Comparison of ENCODE assay signal across 23 mouse cellular contexts in the genomic region with DNA sequence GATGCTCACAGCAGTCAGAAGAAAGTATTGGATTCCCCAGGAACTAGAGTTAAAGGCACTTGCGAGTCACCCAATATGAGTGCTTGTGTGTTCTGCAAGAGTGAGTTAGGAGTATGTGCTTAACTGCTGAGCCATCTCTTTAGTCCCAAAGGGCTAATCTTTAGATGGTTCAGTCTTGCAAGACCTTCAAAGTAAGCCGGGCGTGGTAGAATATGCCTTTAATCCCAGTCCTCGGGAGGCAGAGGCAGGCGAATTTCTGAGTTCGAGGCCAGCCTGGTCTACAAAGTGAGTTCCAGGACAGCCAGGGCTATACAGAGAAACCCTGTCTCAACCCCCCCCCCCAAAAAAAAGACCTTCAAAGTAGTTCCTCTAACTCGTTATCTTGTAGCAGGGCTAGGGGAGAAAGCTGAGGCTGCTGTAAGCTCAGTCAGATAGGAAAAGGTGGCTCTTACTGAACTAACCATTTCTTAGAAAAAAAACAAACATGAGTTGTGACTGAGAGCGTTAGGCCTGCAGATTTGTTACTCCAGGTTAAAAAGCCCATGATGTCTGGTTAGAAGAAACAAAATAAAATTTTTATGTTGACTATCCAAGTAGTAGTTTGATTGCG. TPM values are rescaled to one million over a fixed set of nuclear protein-coding genes. Genes with fewer than 3 reads are reported as not detected.
A peak's percentile ranks its signal among the peaks of the same experiment; 100 is the strongest.
DNase-seq lines count a peak whose midpoint lies in the region; ATAC-seq and TF ChIP-seq lines count a peak whose summit lies in the region.
"Had no signal": no experiment of that assay in that cellular context is flagged by ENCODE, and none has a peak within 500 bp of the region (broad histone marks: within the 10 kb centered on the region; RNA-seq: fewer than 3 reads in every experiment).

No protein-coding gene starts in this region.

- peak; percentile 15 for DNase-seq in kidney, postnatal 0 days (ENCODE audit: low spot score)
- no peak for DNase-seq in kidney, adult 18-20 months
- peak; percentile 41 for DNase-seq in midbrain, embryonic 11.5 days (ENCODE audit: low spot score, missing footprints)
- no peak for DNase-seq in midbrain, postnatal 0 days (ENCODE audit: low spot score)
- peak; percentile 81 for DNase-seq in MEL (ENCODE audit: low read depth, low spot score)
- no peak for DNase-seq in Patski (ENCODE audit: low read depth, low spot score)
- DNase-seq in forebrain, embryonic 10.5 days (ENCODE audit: extremely low spot score, low spot score), result no peak
- DNase-seq: adrenal gland, adult 2 months; adrenal gland, adult 8-10 months; adrenal gland, postnatal 10 days; adrenal gland, postnatal 14 days; adrenal gland, postnatal 25 days; adrenal gland, postnatal 36 days; B cell, adult 2 months; cerebellum, adult 11 months; cerebellum, adult 11-12 months; cerebellum, adult 18-20 months; cerebellum, adult 2 months had no signal

- H3K27ac ChIP-seq in kidney, postnatal 0 days, result no peak overlapping the region
- no peak overlapping the region for H3K27ac ChIP-seq in midbrain, embryonic 11.5 days (ENCODE audit: low read depth, low read length)
- H3K27ac ChIP-seq in midbrain, postnatal 0 days (ENCODE audit: low read depth, low read length), result no peak overlapping the region
- H3K27ac ChIP-seq in MEL (ENCODE audit: control insufficient read depth, low read depth, low read length), result peak overlapping the region; percentile 93
- H3K27ac ChIP-seq in forebrain, embryonic 10.5 days, result no peak overlapping the region
- H3K27ac ChIP-seq in forebrain, embryonic 15.5 days (replicated peaks), result no peak overlapping the region

- CTCF ChIA-PET in Patski (lab: Charles Lee), result no interaction called here

- H3K4me1 ChIP-seq in kidney, postnatal 0 days (replicated peaks; ENCODE audit: insufficient read depth, low read length), result peaks cover 5% of the 10 kb centered on the region; the same call in 1 of the 2 replicates
- H3K4me1 ChIP-seq in midbrain, embryonic 11.5 days (ENCODE audit: control insufficient read depth, insufficient read depth, low read length), result 0 out of 2 replicates have a peak, but pooled peaks cover 2% of the 10 kb centered on the region
- no peaks in the 10 kb centered on the region for H3K4me1 ChIP-seq in midbrain, postnatal 0 days (ENCODE audit: insufficient read depth, low read length)
- H3K4me1 ChIP-seq in MEL (ENCODE audit: control insufficient read depth in 1 of 2, insufficient read depth in 2 of 2, low read length in 2 of 2), result peaks cover 11 to 29% of the 10 kb centered on the region in 2 experiments
- peaks cover 13% of the 10 kb centered on the region for H3K4me1 ChIP-seq in forebrain, embryonic 10.5 days
- peaks cover 11% of the 10 kb centered on the region; the same call in 1 of the 2 replicates for H3K4me1 ChIP-seq in forebrain, embryonic 15.5 days

- no peaks in the 10 kb centered on the region for H3K36me3 ChIP-seq in kidney, postnatal 0 days (ENCODE audit: insufficient read depth, low read length)
- no peaks in the 10 kb centered on the region for H3K36me3 ChIP-seq in midbrain, embryonic 11.5 days (ENCODE audit: control insufficient read depth, insufficient read depth, low read length)
- no peaks in the 10 kb centered on the region for H3K36me3 ChIP-seq in midbrain, postnatal 0 days (ENCODE audit: insufficient read depth, low read length)
- H3K36me3 ChIP-seq in MEL (ENCODE audit: control insufficient read depth in 1 of 2, insufficient read depth in 2 of 2, low read length in 2 of 2), result peaks cover 0 to 37% of the 10 kb centered on the region in 2 experiments; a peak in 2 of 4 replicates
- H3K36me3 ChIP-seq in forebrain, embryonic 10.5 days (replicated peaks), result no peaks in the 10 kb centered on the region
- H3K36me3 ChIP-seq in forebrain, embryonic 15.5 days, result no peaks in the 10 kb centered on the region

- in situ Hi-C loops in Patski (cut with MboI; ENCODE audit: low pct_unique_long_range_greater_than_20kb), result no loop called here

- H3K4me2 ChIP-seq in kidney, postnatal 0 days (ENCODE audit: low read length), result no peak overlapping the region
- H3K4me2 ChIP-seq in midbrain, embryonic 11.5 days, result no peak overlapping the region
- no peak overlapping the region for H3K4me2 ChIP-seq in midbrain, postnatal 0 days (ENCODE audit: low read depth, low read length, poor library complexity, severe bottlenecking)
- H3K4me2 ChIP-seq in forebrain, embryonic 15.5 days (replicated peaks), result no peak overlapping the region

- no peak overlapping the region for H3K9ac ChIP-seq in kidney, postnatal 0 days (ENCODE audit: low read depth, low read length)
- no peak overlapping the region for H3K9ac ChIP-seq in midbrain, embryonic 11.5 days (ENCODE audit: low read length)
- H3K9ac ChIP-seq in midbrain, postnatal 0 days (replicated peaks; ENCODE audit: low read length, poor library complexity, severe bottlenecking), result no peak overlapping the region
- peak overlapping the region; percentile 53 for H3K9ac ChIP-seq in MEL (ENCODE audit: control insufficient read depth, low read depth, low read length, poor library complexity, severe bottlenecking)
- no peak overlapping the region for H3K9ac ChIP-seq in forebrain, embryonic 15.5 days (replicated peaks)

- no peak; the same call in 1 of the 2 replicates for TF ChIP-seq RAD21 in MEL (IDR thresholded peaks at IDR 0.05; ENCODE audit: low read depth, low read length)

- peak; percentile 69 to 73 for TF ChIP-seq EP300 in MEL (IDR thresholded peaks at IDR 0.05; ENCODE audit: low read depth in 1 of 2, low read length in 2 of 2)

- ATAC-seq in kidney, postnatal 0 days (replicated peaks; ENCODE audit: low FRiP score, low read depth), result no peak
- no peak for ATAC-seq in midbrain, embryonic 11.5 days (ENCODE audit: low FRiP score)
- ATAC-seq in midbrain, postnatal 0 days (ENCODE audit: low FRiP score), result no peak
- ATAC-seq in Patski, result peak; percentile 47
- no peak for ATAC-seq in forebrain, embryonic 15.5 days (replicated peaks)
- ATAC-seq: activated CD4-positive, CD25-positive, alpha-beta regulatory T cell, adult 4 months; CD4-positive, CD25-positive, alpha-beta regulatory T cell, adult 4 months had no signal

- H3K4me3 ChIP-seq in kidney, postnatal 0 days (replicated peaks; ENCODE audit: low read depth, low read length), result no peak overlapping the region
- no peak overlapping the region for H3K4me3 ChIP-seq in midbrain, embryonic 11.5 days (ENCODE audit: low read depth, low read length)
- H3K4me3 ChIP-seq in midbrain, postnatal 0 days (ENCODE audit: low read depth, low read length), result no peak overlapping the region
- peak overlapping the region in 1 of 2 experiments; percentile 31; a peak in 2 of 4 replicates for H3K4me3 ChIP-seq in MEL (ENCODE audit: control insufficient read depth in 1 of 2, insufficient read depth in 1 of 2, low read depth in 2 of 2, low read length in 2 of 2)
- H3K4me3 ChIP-seq in forebrain, embryonic 10.5 days, result no peak overlapping the region
- no peak overlapping the region for H3K4me3 ChIP-seq in forebrain, embryonic 15.5 days

- H3K27me3 ChIP-seq in kidney, postnatal 0 days (ENCODE audit: insufficient read depth, low read length), result no peaks in the 10 kb centered on the region; the same call in 1 of the 2 replicates
- H3K27me3 ChIP-seq in midbrain, embryonic 11.5 days (ENCODE audit: control insufficient read depth, insufficient read depth, low read length), result no peaks in the 10 kb centered on the region
- H3K27me3 ChIP-seq in midbrain, postnatal 0 days (ENCODE audit: insufficient read depth, low read length), result no peaks in the 10 kb centered on the region
- H3K27me3 ChIP-seq in MEL (ENCODE audit: control insufficient read depth in 1 of 2, insufficient read depth in 2 of 2, low read length in 2 of 2), result no peaks in the 10 kb centered on the region
- H3K27me3 ChIP-seq in Patski, result no peaks in the 10 kb centered on the region
- peaks cover 10% of the 10 kb centered on the region for H3K27me3 ChIP-seq in forebrain, embryonic 10.5 days (ENCODE audit: poor library complexity, severe bottlenecking)
- no peaks in the 10 kb centered on the region for H3K27me3 ChIP-seq in forebrain, embryonic 15.5 days
- H3K27me3 ChIP-seq: CH12.LX had no signal

- POLR2A ChIA-PET in Patski (lab: Charles Lee), result no interaction called here

- TF ChIP-seq POLR2A in MEL (IDR thresholded peaks at IDR 0.05; ENCODE audit: control insufficient read depth in 1 of 2, insufficient read depth in 1 of 2, low read depth in 1 of 2, low read length in 2 of 2, poor library complexity in 1 of 2), result 0 out of 4 replicates have a peak, but pooled peaks of 1 of the 2 experiments have one; percentile 27

- WGBS in kidney, postnatal 0 days, result 69% methylated on average over 9 of the region's 9 CpGs
- 90% methylated on average over 9 of the region's 9 CpGs for WGBS in midbrain, embryonic 11.5 days
- WGBS in midbrain, postnatal 0 days, result 93% methylated on average over 9 of the region's 9 CpGs
- 90% methylated on average over 9 of the region's 9 CpGs for WGBS in forebrain, embryonic 10.5 days
- WGBS in forebrain, embryonic 15.5 days, result 91% methylated on average over 9 of the region's 9 CpGs

- no peaks in the 10 kb centered on the region; the same call in 1 of the 2 replicates for H3K79me2 ChIP-seq in MEL (ENCODE audit: control insufficient read depth, insufficient read depth, low read length, poor library complexity)

- TF ChIP-seq CTCF in kidney, postnatal 0 days (IDR thresholded peaks at IDR 0.05; ENCODE audit: low read depth), result no peak
- TF ChIP-seq CTCF in midbrain, postnatal 0 days (IDR thresholded peaks at IDR 0.05), result no peak
- no peak for TF ChIP-seq CTCF in MEL (IDR thresholded peaks at IDR 0.05 in 2 of 3, conservative IDR thresholded peaks at IDR 0.05 in 1 of 3; ENCODE audit: control insufficient read depth in 1 of 3, insufficient read depth in 1 of 3, low read depth in 2 of 3, low read length in 3 of 3, poor library complexity in 1 of 3, severe bottlenecking in 1 of 3)
- no peak for TF ChIP-seq CTCF in Patski (IDR thresholded peaks at IDR 0.05)

- no peaks in the 10 kb centered on the region for H3K9me3 ChIP-seq in kidney, postnatal 0 days (replicated peaks; ENCODE audit: low read length)
- no peaks in the 10 kb centered on the region for H3K9me3 ChIP-seq in midbrain, embryonic 11.5 days (ENCODE audit: control insufficient read depth, low read length)
- H3K9me3 ChIP-seq in midbrain, postnatal 0 days (ENCODE audit: low read length), result no peaks in the 10 kb centered on the region
- no peaks in the 10 kb centered on the region for H3K9me3 ChIP-seq in MEL (replicated peaks; ENCODE audit: insufficient read depth, low read length)
- no peaks in the 10 kb centered on the region for H3K9me3 ChIP-seq in forebrain, embryonic 10.5 days
- H3K9me3 ChIP-seq in forebrain, embryonic 15.5 days, result no peaks in the 10 kb centered on the region
- H3K9me3 ChIP-seq: G1E had no signal

RNA-seq across cellular contexts. Expression of a gene that starts 19.4 kb away (rescaled TPM):
- polyA plus RNA-seq in kidney, postnatal 0 days (2015; fragmentation: Nextera tagmentation; extraction: Ambion mirVana), result 0.20 TPM in 2 replicates
- polyA plus RNA-seq in midbrain, embryonic 11.5 days (2014; fragmentation: Nextera tagmentation; extraction: Ambion mirVana), result 0.42 and 0.65 TPM in 2 replicates
- 0.33 TPM in 1 of 2 replicates, not detected in the other for total RNA-seq in midbrain, postnatal 0 days (2014; rRNA removed)
- polyA plus RNA-seq in midbrain, postnatal 0 days (2015; fragmentation: Nextera tagmentation; extraction: Ambion mirVana), result 0.33 and 0.39 TPM in 2 replicates
- 0.04 and 0.07 TPM in 2 replicates for total RNA-seq in MEL (2012; rRNA removed)
- under 1 TPM in 1 of 2 experiments, not detected in 1; 0.38 TPM for polyA plus RNA-seq in MEL (2012; ENCODE audit: insufficient read depth in 1 of 2, insufficient read length in 2 of 2, low read depth in 1 of 2, low replicate concordance in 2 of 2, missing spikeins in 1 of 2)
- polyA plus RNA-seq in Patski (2021), result 0.24 TPM
- 0.32 and 0.61 TPM in 2 replicates for polyA plus RNA-seq in forebrain, embryonic 10.5 days (2016; fragmentation: Nextera tagmentation; extraction: Ambion mirVana)
- 0.55 and 0.59 TPM in 2 replicates for polyA plus RNA-seq in forebrain, embryonic 15.5 days (2015; fragmentation: Nextera tagmentation; extraction: Ambion mirVana)
- polyA plus RNA-seq: adrenal gland, adult 2 months had no signal

RNA-seq across cellular contexts. Expression of a gene that starts 22.3 kb away (rescaled TPM):
- 74.6 and 77.5 TPM in 2 replicates for polyA plus RNA-seq in kidney, postnatal 0 days (2015; fragmentation: Nextera tagmentation; extraction: Ambion mirVana)
- 122 and 134 TPM in 2 replicates for polyA plus RNA-seq in midbrain, embryonic 11.5 days (2014; fragmentation: Nextera tagmentation; extraction: Ambion mirVana)
- 50.4 and 54.8 TPM in 2 replicates for total RNA-seq in midbrain, postnatal 0 days (2014; rRNA removed)
- 147 and 148 TPM in 2 replicates for polyA plus RNA-seq in midbrain, postnatal 0 days (2015; fragmentation: Nextera tagmentation; extraction: Ambion mirVana)
- total RNA-seq in MEL (2012; rRNA removed), result 20.1 and 24.8 TPM in 2 replicates
- polyA plus RNA-seq in MEL (2012; ENCODE audit: insufficient read depth in 1 of 2, insufficient read length in 2 of 2, low read depth in 1 of 2, low replicate concordance in 2 of 2, missing spikeins in 1 of 2) (10 to 100 TPM in 1 of 2 experiments, not detected in 1; 86.7 TPM), Patski (2021) (37.5 TPM)
- 149 and 153 TPM in 2 replicates for polyA plus RNA-seq in forebrain, embryonic 10.5 days (2016; fragmentation: Nextera tagmentation; extraction: Ambion mirVana)
- polyA plus RNA-seq in forebrain, embryonic 15.5 days (2015; fragmentation: Nextera tagmentation; extraction: Ambion mirVana), result 131 and 141 TPM in 2 replicates

RNA-seq across cellular contexts. Expression of a gene that starts 41.8 kb away (rescaled TPM):
- 36.5 and 36.8 TPM in 2 replicates for polyA plus RNA-seq in kidney, postnatal 0 days (2015; fragmentation: Nextera tagmentation; extraction: Ambion mirVana)
- 0.23 and 0.59 TPM in 2 replicates for polyA plus RNA-seq in midbrain, embryonic 11.5 days (2014; fragmentation: Nextera tagmentation; extraction: Ambion mirVana)
- 1.4 and 1.5 TPM in 2 replicates for total RNA-seq in midbrain, postnatal 0 days (2014; rRNA removed)
- polyA plus RNA-seq in midbrain, postnatal 0 days (2015; fragmentation: Nextera tagmentation; extraction: Ambion mirVana), result 0.97 and 1.6 TPM in 2 replicates
- total RNA-seq in MEL (2012; rRNA removed), result not detected in 2 replicates
- polyA plus RNA-seq in MEL (2012; ENCODE audit: insufficient read depth in 1 of 2, insufficient read length in 2 of 2, low read depth in 1 of 2, low replicate concordance in 2 of 2, missing spikeins in 1 of 2) (under 1 TPM in 1 of 2 experiments, not detected in 1; 0.04 TPM), Patski (2021) (61.5 TPM)
- polyA plus RNA-seq in forebrain, embryonic 10.5 days (2016; fragmentation: Nextera tagmentation; extraction: Ambion mirVana), result not detected in 2 replicates
- 0.34 and 0.41 TPM in 2 replicates for polyA plus RNA-seq in forebrain, embryonic 15.5 days (2015; fragmentation: Nextera tagmentation; extraction: Ambion mirVana)
- polyA plus RNA-seq: activated CD4-positive, CD25-positive, alpha-beta regulatory T cell, adult 4 months; G1E had no signal

RNA-seq across cellular contexts. Expression of a gene that starts 47.7 kb away (rescaled TPM):
- 27.9 and 28.7 TPM in 2 replicates for polyA plus RNA-seq in kidney, postnatal 0 days (2015; fragmentation: Nextera tagmentation; extraction: Ambion mirVana)
- 27.6 and 29.2 TPM in 2 replicates for polyA plus RNA-seq in midbrain, embryonic 11.5 days (2014; fragmentation: Nextera tagmentation; extraction: Ambion mirVana)
- 29.4 and 33.1 TPM in 2 replicates for total RNA-seq in midbrain, postnatal 0 days (2014; rRNA removed)
- 25.8 and 26.3 TPM in 2 replicates for polyA plus RNA-seq in midbrain, postnatal 0 days (2015; fragmentation: Nextera tagmentation; extraction: Ambion mirVana)
- 36.4 and 38.0 TPM in 2 replicates for total RNA-seq in MEL (2012; rRNA removed)
- polyA plus RNA-seq in MEL (2012; ENCODE audit: insufficient read depth in 1 of 2, insufficient read length in 2 of 2, low read depth in 1 of 2, low replicate concordance in 2 of 2, missing spikeins in 1 of 2), result 10 to 100 TPM in 1 of 2 experiments, not detected in 1; 40.4 TPM
- polyA plus RNA-seq in Patski (2021), result 44.5 TPM
- 33.1 and 36.7 TPM in 2 replicates for polyA plus RNA-seq in forebrain, embryonic 10.5 days (2016; fragmentation: Nextera tagmentation; extraction: Ambion mirVana)
- 37.9 and 39.3 TPM in 2 replicates for polyA plus RNA-seq in forebrain, embryonic 15.5 days (2015; fragmentation: Nextera tagmentation; extraction: Ambion mirVana)

Comparison
In these comparisons a context has a peak if more than half of its experiments do, and no peak if none do; other contexts are left out.
1. DNase-seq: peak in kidney, postnatal 0 days (single experiment), midbrain, embryonic 11.5 days (single experiment) and MEL (single experiment); none in kidney, adult 18-20 months (single experiment), midbrain, postnatal 0 days (single experiment), Patski (single experiment) and forebrain, embryonic 10.5 days (single experiment).
2. RNA of a gene that starts 41.8 kb away (polyA plus RNA-seq): 61.5 TPM in Patski (single experiment) and 36.5 to 36.8 TPM in kidney, postnatal 0 days; 0.97 to 1.6 TPM in midbrain, postnatal 0 days, 0.34 to 0.41 TPM in forebrain, embryonic 15.5 days, 0.23 to 0.59 TPM in midbrain, embryonic 11.5 days, not detected in forebrain, embryonic 10.5 days and 0.04 TPM in MEL; every median in the first group is over 10 times any median in the second.